Mouse (Mus musculus): ENCODE measurements around the gene Commd2.
A peak's percentile ranks its signal among the peaks of the same experiment; 100 is the strongest.

The Commd2 gene

GRCm38 (mm10) chr3:57651231-57651864 is at the start of gene Commd2:
TSS of gene Commd2 (minus strand) at chr3:57651715.
- DNase-seq (ENCODE audit: low spot score in 2 of 2), result peak; percentile 80 to 82

GRCm38 (mm10) chr3:57696779-57697178 is 45.3 kb upstream of the Commd2 start:
- DNase-seq (ENCODE audit: low spot score in 2 of 2), result no peak

- no peak for DNase-seq (ENCODE audit: low spot score in 2 of 2)
Measured at GRCm38 (mm10) chr3:57696249-57696648, 44.7 kb upstream of the Commd2 start.

- DNase-seq (ENCODE audit: low spot score in 2 of 2), result no peak
Measured at GRCm38 (mm10) chr3:57692719-57693118, 41.2 kb upstream of the Commd2 start, which contains the start of gene Ankub1. TSS of gene Ankub1 (minus strand) at chr3:57692799.

GRCm38 (mm10) chr3:57691772-57692171 is 40.3 kb upstream of the Commd2 start:
- DNase-seq (ENCODE audit: low spot score in 2 of 2), result no peak

GRCm38 (mm10) chr3:57677786-57678185 is 26.3 kb upstream of the Commd2 start:
- DNase-seq (ENCODE audit: low spot score in 2 of 2), result no peak

- no peak for DNase-seq (ENCODE audit: low spot score in 2 of 2)
Measured at GRCm38 (mm10) chr3:57674075-57674474, 22.6 kb upstream of the Commd2 start.

GRCm38 (mm10) chr3:57673586-57673985 is 22.1 kb upstream of the Commd2 start:
- DNase-seq (ENCODE audit: low spot score in 2 of 2), result no peak

GRCm38 (mm10) chr3:57667054-57667723 is 15.7 kb upstream of the Commd2 start:
- DNase-seq (ENCODE audit: low spot score in 2 of 2), result peak; percentile 46 to 72

GRCm38 (mm10) chr3:57665880-57666279 is 14.4 kb upstream of the Commd2 start:
- DNase-seq (ENCODE audit: low spot score in 2 of 2), result no peak

GRCm38 (mm10) chr3:57664682-57665081 is 13.2 kb upstream of the Commd2 start:
- DNase-seq (ENCODE audit: low spot score in 2 of 2), result no peak

GRCm38 (mm10) chr3:57663731-57664130 is 12.2 kb upstream of the Commd2 start:
- no peak for DNase-seq (ENCODE audit: low spot score in 2 of 2)

GRCm38 (mm10) chr3:57658608-57659007 is 7.1 kb upstream of the Commd2 start:
- DNase-seq (ENCODE audit: low spot score in 2 of 2), result no peak

- no peak for DNase-seq (ENCODE audit: low spot score in 2 of 2)
Measured at GRCm38 (mm10) chr3:57653646-57654045, 2.1 kb upstream of the Commd2 start.

- no peak for DNase-seq (ENCODE audit: low spot score in 2 of 2)
Measured at GRCm38 (mm10) chr3:57652485-57652884, 970 bp upstream of the Commd2 start.

- DNase-seq (ENCODE audit: low spot score in 2 of 2), result no peak
Measured at GRCm38 (mm10) chr3:57651865-57652259, 347 bp upstream of the Commd2 start.

- no peak for DNase-seq (ENCODE audit: low spot score in 2 of 2)
Measured at GRCm38 (mm10) chr3:57643191-57643590, 8.3 kb downstream of the Commd2 start.

- DNase-seq (ENCODE audit: low spot score in 2 of 2), result no peak
Measured at GRCm38 (mm10) chr3:57637596-57637995, 13.9 kb downstream of the Commd2 start.

- peak in 1 of 2 experiments; percentile 32 for DNase-seq (ENCODE audit: low spot score in 2 of 2)
Measured at GRCm38 (mm10) chr3:57634763-57635487, 16.6 kb downstream of the Commd2 start.

GRCm38 (mm10) chr3:57626954-57627513 is 24.5 kb downstream of the Commd2 start:
- no peak for DNase-seq (ENCODE audit: low spot score in 2 of 2)

GRCm38 (mm10) chr3:57625275-57625997 is 26.1 kb downstream of the Commd2 start:
- DNase-seq (ENCODE audit: low spot score in 2 of 2), result peak; percentile 13 to 77

GRCm38 (mm10) chr3:57619718-57620117 is 31.8 kb downstream of the Commd2 start:
- no peak for DNase-seq (ENCODE audit: low spot score in 2 of 2)
